Mouse (Mus musculus) cerebellum, postnatal 14 days (tissue): ENCODE measurements around the gene Ddx39b.

Experiments
- DNase-seq, 2 experiments: peaks; one replicate each; pipeline ENCODE4 v3.0.0; 2021; ENCODE audit warnings: mixed read lengths in 2 of 2

Gene Ddx39b

GRCm38 (mm10) chr17:35241305-35242014 is at the start of gene Ddx39b:
Ddx39b (plus strand) TSS chr17:35241746.
- DNase-seq = peak; percentile 95 to 97

GRCm38 (mm10) chr17:35192924-35193323 is 48.6 kb upstream of the Ddx39b start:
- no peak for DNase-seq

- no peak for DNase-seq
These were observed 47.4 kb upstream of the Ddx39b start, which contains the start of gene Ltb for GRCm38 (mm10) chr17:35193881-35194843. Ltb (plus strand) TSS chr17:35194439.

- DNase-seq = no peak
These were observed 46.5 kb upstream of the Ddx39b start for GRCm38 (mm10) chr17:35194844-35195630.

- DNase-seq = peak; percentile 69 to 83
These were observed 45.8 kb upstream of the Ddx39b start for GRCm38 (mm10) chr17:35195631-35196320.

GRCm38 (mm10) chr17:35196321-35196641 is 45.3 kb upstream of the Ddx39b start:
- no peak for DNase-seq

- no peak for DNase-seq
These were observed 44.4 kb upstream of the Ddx39b start for GRCm38 (mm10) chr17:35197126-35197525.

GRCm38 (mm10) chr17:35198029-35198428 is 43.5 kb upstream of the Ddx39b start:
- no peak for DNase-seq

GRCm38 (mm10) chr17:35198946-35199345 is 42.6 kb upstream of the Ddx39b start:
- no peak for DNase-seq

GRCm38 (mm10) chr17:35200398-35200797 is 41.1 kb upstream of the Ddx39b start:
- DNase-seq = no peak

- no peak for DNase-seq
These were observed 40.4 kb upstream of the Ddx39b start for GRCm38 (mm10) chr17:35201128-35201527.

- DNase-seq = no peak
These were observed 39.8 kb upstream of the Ddx39b start, which contains the start of gene Tnf for GRCm38 (mm10) chr17:35201787-35202186. Tnf (minus strand) TSS chr17:35202007.

GRCm38 (mm10) chr17:35202442-35202841 is 39.1 kb upstream of the Ddx39b start:
- no peak for DNase-seq

GRCm38 (mm10) chr17:35204494-35205379 is 36.8 kb upstream of the Ddx39b start, which contains the start of gene Lta:
Lta (minus strand) TSS chr17:35205351.
- DNase-seq = no peak

GRCm38 (mm10) chr17:35205380-35205769 is 36.2 kb upstream of the Ddx39b start:
- no peak for DNase-seq

GRCm38 (mm10) chr17:35209785-35210535 is 31.6 kb upstream of the Ddx39b start:
- no peak for DNase-seq

GRCm38 (mm10) chr17:35210593-35210992 is 31.0 kb upstream of the Ddx39b start:
- DNase-seq = no peak

GRCm38 (mm10) chr17:35213071-35213470 is 28.5 kb upstream of the Ddx39b start:
- DNase-seq = no peak

- DNase-seq = no peak
These were observed 22.9 kb upstream of the Ddx39b start for GRCm38 (mm10) chr17:35218516-35219193.

- peak in 1 of 2 experiments; percentile 22 for DNase-seq
These were observed 21.9 kb upstream of the Ddx39b start for GRCm38 (mm10) chr17:35219601-35220041.
